Mouse (Mus musculus): ENCODE results near the gene Gm6356. TPM values are rescaled to one million over a fixed set of nuclear protein-coding genes. Genes with fewer than 3 reads are reported as not detected.

Gene Gm6356
- not detected for total RNA-seq (2023)

DNA sequence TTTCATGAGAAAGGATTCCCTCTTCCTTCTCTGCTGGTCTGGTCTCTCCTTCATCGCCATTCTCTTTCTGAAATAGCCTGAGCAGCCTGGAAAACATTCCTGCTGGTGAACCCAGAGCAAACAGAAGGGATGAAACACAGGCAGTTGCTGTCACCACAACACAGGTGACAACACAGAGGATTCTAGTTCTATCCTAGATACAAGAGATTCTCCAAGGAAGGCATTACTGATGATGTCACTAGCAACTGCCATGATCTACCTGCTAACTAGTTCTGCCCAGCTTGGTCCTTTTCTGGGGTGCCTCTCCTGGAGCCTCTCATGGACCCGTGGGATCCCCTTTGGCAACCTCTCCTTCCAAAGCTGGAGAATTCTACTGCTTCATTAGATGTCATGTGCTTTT is at the start of gene Gm6356:
Gm6356 (minus strand) TSS at position 101 of the 400 bp plus-strand sequence.

Other genes starting within 250 kb of the Gm6356 start
- not detected for gene Gm3636, start 231.5 kb downstream of the Gm6356 start, total RNA-seq (2023)
- not detected for gene Gm8362, start 199.4 kb downstream of the Gm6356 start, total RNA-seq (2023)
- gene Gm3642, start 133.5 kb downstream of the Gm6356 start, total RNA-seq (2023): not detected
- not detected for gene Gm3667, start 83.9 kb downstream of the Gm6356 start, total RNA-seq (2023)
- not detected for gene Gm10406, start 53.6 kb upstream of the Gm6356 start, total RNA-seq (2023)
- not detected for gene Gm3685, start 71.2 kb upstream of the Gm6356 start, total RNA-seq (2023)
- under 1 TPM in 1 of 2 experiments, not detected in 1; 0.20 TPM for gene Gm3696, start 126.8 kb upstream of the Gm6356 start, total RNA-seq (2023)
- gene Gm6676, start 151.6 kb upstream of the Gm6356 start, total RNA-seq (2023): not detected
- gene Gm3512, start 200.7 kb upstream of the Gm6356 start, total RNA-seq (2023): not detected
- not detected for gene Gm16434, start 220.7 kb upstream of the Gm6356 start, total RNA-seq (2023)